Mouse (Mus musculus) gastrocnemius, postnatal 25 days (tissue): ENCODE measurements around the gene Psg26. TPM values are rescaled to one million over a fixed set of nuclear protein-coding genes. Genes with fewer than 3 reads are reported as not detected.
"Not testable (repeated sequence)": the region's sequence is repeated elsewhere in the genome, so short reads cannot be mapped to it uniquely, and the experiment has no call there.

Experiments used
- DNase-seq: peaks from one replicate; pipeline ENCODE4 v3.0.0; 2022
- long read RNA-seq, 2 experiments: library from polyadenylated mRNA; stranded (forward); transcript quantifications; one replicate each; pipeline ENCODE4 v2.0.0; 2021
- total RNA-seq, 2 experiments: library from RNA; stranded (reverse); gene quantifications; 1 replicate in 1 of 2; 2 replicates in 1 of 2; pipeline ENCODE4 v1.2.3; 2021

The Psg26 gene
- not detected for total RNA-seq
- long read RNA-seq, experiment 1: 0 reads
- long read RNA-seq, experiment 2: 0 reads

- no peak for DNase-seq
Observed at GRCm38 (mm10) chr7:18484077-18484476, at the start of gene Psg26. TSS of gene Psg26 (minus strand) at chr7:18484177.

GRCm38 (mm10) chr7:18533420-18533819 is 49.4 kb upstream of the Psg26 start:
- DNase-seq: no peak

- no peak for DNase-seq
Observed at GRCm38 (mm10) chr7:18532169-18532568, 48.2 kb upstream of the Psg26 start, which contains the start of gene Psg25. TSS of gene Psg25 (minus strand) at chr7:18532269.

GRCm38 (mm10) chr7:18524668-18525067 is 40.7 kb upstream of the Psg26 start:
- no peak for DNase-seq

- not testable (repeated sequence) for DNase-seq
Observed at GRCm38 (mm10) chr7:18512848-18513247, 28.9 kb upstream of the Psg26 start.

- not testable (repeated sequence) for DNase-seq
Observed at GRCm38 (mm10) chr7:18512417-18512816, 28.4 kb upstream of the Psg26 start.

GRCm38 (mm10) chr7:18511479-18511878 is 27.5 kb upstream of the Psg26 start:
- no peak for DNase-seq

GRCm38 (mm10) chr7:18431941-18432340 is 52.0 kb downstream of the Psg26 start, which contains the start of gene Psg28:
TSS of gene Psg28 (minus strand) at chr7:18432041.
- not testable (repeated sequence) for DNase-seq

Other genes starting within 250 kb of the Psg26 start
- not detected for gene Mill1, start 238.8 kb downstream of the Psg26 start, total RNA-seq
- not detected for gene Psg18, start 129.2 kb downstream of the Psg26 start, total RNA-seq
- gene Psg28, start 52.1 kb downstream of the Psg26 start, total RNA-seq: not detected
- gene Psg25, start 48.1 kb upstream of the Psg26 start, total RNA-seq: not detected
- not detected for gene Psg27, start 83.1 kb upstream of the Psg26 start, total RNA-seq
- gene Psg23, start 132.3 kb upstream of the Psg26 start, total RNA-seq: not detected
- not detected for gene Psg21, start 172.5 kb upstream of the Psg26 start, total RNA-seq
- gene Psg20, start 202.0 kb upstream of the Psg26 start, total RNA-seq: not detected
- gene Psg22, start 233.9 kb upstream of the Psg26 start, total RNA-seq: not detected